In the genomic region with DNA sequence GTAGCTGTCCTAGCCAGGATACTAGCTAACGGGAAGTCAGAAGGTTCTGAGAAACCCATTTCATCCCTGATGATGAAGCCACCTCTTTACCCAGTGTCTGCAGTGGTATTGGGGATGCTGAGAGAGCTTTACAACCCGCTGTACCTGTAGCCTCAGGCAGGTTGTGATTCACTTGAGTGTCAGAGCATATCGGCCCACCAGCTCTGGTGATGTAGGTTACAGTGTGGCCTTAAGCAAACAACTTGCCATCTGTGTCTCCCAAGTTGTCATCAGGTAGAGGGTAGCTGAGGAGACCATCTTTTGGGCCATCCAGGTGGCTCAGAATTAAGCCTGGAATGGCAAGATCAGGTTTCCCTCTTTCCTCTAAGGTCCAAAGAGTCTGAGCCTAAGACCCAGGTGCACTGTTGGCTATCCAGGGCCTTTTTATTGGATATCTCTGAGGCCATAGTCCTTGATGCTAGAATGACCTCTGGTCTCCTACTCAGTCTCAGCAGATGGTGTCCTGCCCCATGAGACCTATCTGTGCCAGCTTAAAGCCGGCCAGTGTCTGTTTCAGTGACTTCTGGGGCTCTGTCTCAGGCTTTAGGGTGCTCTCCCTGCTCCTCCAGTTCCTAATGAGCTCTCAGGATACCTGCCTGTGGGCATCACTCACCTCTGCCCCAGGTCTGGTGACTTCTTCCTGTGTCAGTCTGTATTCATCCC, we compare ENCODE assay signal across 13 mouse cellular contexts. TPM values are rescaled to one million over a fixed set of nuclear protein-coding genes. Genes with fewer than 3 reads are reported as not detected.
"Had no signal": no experiment of that assay in that cellular context is flagged by ENCODE, and none has a peak within 500 bp of the region (broad histone marks: within the 10 kb centered on the region; RNA-seq: fewer than 3 reads in every experiment).

No protein-coding gene starts in this region.

- H3K9me3 ChIP-seq: kidney, embryonic 15.5 days; liver, embryonic 13.5 days; midbrain, embryonic 13.5 days; neural tube, embryonic 12.5 days had no signal

- DNase-seq: kidney, adult 2 months; kidney, postnatal 14 days; liver; liver, embryonic 13.5 days; retina, postnatal 1 day; thymus, postnatal 36 days had no signal

- H3K9ac ChIP-seq: kidney, embryonic 15.5 days; liver, embryonic 13.5 days; liver, postnatal 0 days; midbrain, embryonic 13.5 days; neural tube, embryonic 12.5 days had no signal

- H3K27ac ChIP-seq: kidney, embryonic 15.5 days; left cerebral cortex, adult 2 months; liver, embryonic 13.5 days; midbrain, embryonic 13.5 days; neural tube, embryonic 12.5 days had no signal

- H3K4me1 ChIP-seq: kidney, embryonic 15.5 days; liver, embryonic 13.5 days; midbrain, embryonic 13.5 days; neural tube, embryonic 12.5 days had no signal

- H3K27me3 ChIP-seq: kidney, embryonic 15.5 days; liver, embryonic 13.5 days; midbrain, embryonic 13.5 days; neural tube, embryonic 12.5 days had no signal

- H3K4me3 ChIP-seq: kidney, embryonic 15.5 days; left cerebral cortex, adult 2 months; liver, embryonic 13.5 days; midbrain, embryonic 13.5 days; neural tube, embryonic 12.5 days had no signal

- H3K4me2 ChIP-seq: kidney, embryonic 15.5 days; liver, embryonic 13.5 days; midbrain, embryonic 13.5 days; neural tube, embryonic 12.5 days had no signal

- ATAC-seq: liver, postnatal 0 days; midbrain, embryonic 13.5 days had no signal

RNA-seq across cellular contexts. Expression of a gene that starts 27.5 kb away (rescaled TPM):
- total RNA-seq: megakaryocyte progenitor cell, adult 5-6 weeks; neutrophil, adult 5-6 weeks had no signal
